Mouse (Mus musculus) MEL (cell line): ENCODE data around the gene Nfkbil1. TPM values are rescaled to one million over a fixed set of nuclear protein-coding genes. Genes with fewer than 3 reads are reported as not detected.

Experiments used
- DNase-seq: peaks from one replicate; pipeline ENCODE4 v3.0.0; 2011; ENCODE audit warnings: low read depth, low spot score
- H3K27ac ChIP-seq: 2 replicates; pipeline ENCODE4 v1.5.1; 2012; ENCODE audit warnings: low read depth, mild to moderate bottlenecking, control low read depth, low read length, moderate library complexity; ENCODE audit not compliant: control insufficient read depth
- H3K27me3 ChIP-seq, 2 experiments: fragments of 150-350 bp in 1 of 2; sonication (generic) in 1 of 2; 2 replicates each; pipeline ENCODE4 v1.6.1; 2012; ENCODE audit warnings: low read length in 2 of 2, mild to moderate bottlenecking in 2 of 2, improper control_type of control experiment in 1 of 2, moderate library complexity in 1 of 2; ENCODE audit not compliant: insufficient read depth in 2 of 2, control insufficient read depth in 1 of 2
- H3K36me3 ChIP-seq, 2 experiments: 2 replicates each; pipeline ENCODE4 v1.6.1; 2012 to 2014; ENCODE audit warnings: low read length in 2 of 2, improper control_type of control experiment in 1 of 2, inconsistent platforms in 1 of 2, mild to moderate bottlenecking in 1 of 2; ENCODE audit not compliant: insufficient read depth in 2 of 2, control insufficient read depth in 1 of 2
- H3K4me1 ChIP-seq, 2 experiments: fragments of 150-350 bp in 1 of 2; sonication (generic) in 1 of 2; 2 replicates each; pipeline ENCODE4 v1.6.1; 2012; ENCODE audit warnings: low read length in 2 of 2, improper control_type of control experiment in 1 of 2, mild to moderate bottlenecking in 1 of 2; ENCODE audit not compliant: insufficient read depth in 2 of 2, control insufficient read depth in 1 of 2
- H3K4me3 ChIP-seq, 2 experiments: fragments of 150-350 bp in 1 of 2; sonication (generic) in 1 of 2; 2 replicates each; pipeline ENCODE4 v1.5.1; 2012; ENCODE audit warnings: low read depth in 2 of 2, low read length in 2 of 2, mild to moderate bottlenecking in 2 of 2, moderate library complexity in 2 of 2, control low read depth in 1 of 2, improper control_type of control experiment in 1 of 2; ENCODE audit not compliant: control insufficient read depth in 1 of 2, insufficient read depth in 1 of 2
- H3K79me2 ChIP-seq: 2 replicates; pipeline ENCODE4 v1.6.1; 2012; ENCODE audit warnings: mild to moderate bottlenecking, low read length, moderate library complexity; ENCODE audit not compliant: control insufficient read depth, poor library complexity, insufficient read depth
- H3K9ac ChIP-seq: 2 replicates; pipeline ENCODE4 v1.6.1; 2012; ENCODE audit warnings: low read depth, mild to moderate bottlenecking, control low read depth, low read length, moderate library complexity; ENCODE audit not compliant: control insufficient read depth, poor library complexity, severe bottlenecking
- H3K9me3 ChIP-seq: fragments of 150-350 bp; sonication (generic); replicated peaks from 2 replicates; pipeline ENCODE4 v1.6.1; 2012; ENCODE audit warnings: mild to moderate bottlenecking, low read length, improper control_type of control experiment, moderate library complexity; ENCODE audit not compliant: insufficient read depth
- BHLHE40 ChIP-seq: IDR thresholded peaks from 2 replicates; pipeline ENCODE4 v1.6.1; 2012; ENCODE audit warnings: low read depth, mild to moderate bottlenecking, inconsistent platforms, low read length, improper control_type of control experiment, borderline replicate concordance
- CHD2 ChIP-seq: IDR thresholded peaks from 2 replicates; pipeline ENCODE4 v1.6.1; 2011; ENCODE audit warnings: low read length, improper control_type of control experiment
- ELF1 ChIP-seq: IDR thresholded peaks from 2 replicates; pipeline ENCODE4 v1.6.1; 2014; ENCODE audit warnings: low read depth, mild to moderate bottlenecking, inconsistent platforms, low read length, improper control_type of control experiment, moderate library complexity
- GABPA ChIP-seq: IDR thresholded peaks from 2 replicates; pipeline ENCODE4 v1.6.1; 2012; ENCODE audit warnings: low read depth, mild to moderate bottlenecking, inconsistent platforms, low read length, improper control_type of control experiment, moderate library complexity
- HCFC1 ChIP-seq: IDR thresholded peaks from 2 replicates; pipeline ENCODE4 v1.6.1; 2012; ENCODE audit warnings: low read depth, mild to moderate bottlenecking, inconsistent platforms, low read length, improper control_type of control experiment, moderate library complexity
- JUND ChIP-seq: IDR thresholded peaks from 2 replicates; pipeline ENCODE4 v1.6.1; 2011; ENCODE audit warnings: low read depth, mild to moderate bottlenecking, improper control_type of control experiment, low read length
- KAT2A ChIP-seq: conservative IDR thresholded peaks from 2 replicates; pipeline ENCODE4 v1.6.1; 2012; ENCODE audit warnings: low read depth, low read length, improper control_type of control experiment, inconsistent platforms
- MAZ ChIP-seq: IDR thresholded peaks from 2 replicates; pipeline ENCODE4 v1.6.1; 2012; ENCODE audit warnings: low read depth, mild to moderate bottlenecking, inconsistent platforms, low read length, improper control_type of control experiment
- MEF2A ChIP-seq: IDR thresholded peaks from 2 replicates; pipeline ENCODE4 v1.6.1; 2014; ENCODE audit warnings: low read depth, mild to moderate bottlenecking, inconsistent platforms, low read length, improper control_type of control experiment; ENCODE audit not compliant: poor library complexity, insufficient replicate concordance, severe bottlenecking; ENCODE audit errors: extremely low read depth
- MXI1 ChIP-seq: IDR thresholded peaks from 2 replicates; pipeline ENCODE4 v1.6.1; 2011; ENCODE audit warnings: mild to moderate bottlenecking, low read depth, low read length, improper control_type of control experiment
- MYB ChIP-seq: IDR thresholded peaks from 2 replicates; pipeline ENCODE4 v1.6.1; 2011; ENCODE audit warnings: mild to moderate bottlenecking, low read depth, low read length, improper control_type of control experiment
- MYC ChIP-seq: IDR thresholded peaks from 2 replicates; pipeline ENCODE4 v1.6.1; 2011; ENCODE audit warnings: low read depth, mild to moderate bottlenecking, low read length, improper control_type of control experiment, moderate library complexity
- NELFE ChIP-seq: IDR thresholded peaks from 2 replicates; pipeline ENCODE4 v1.6.1; 2011; ENCODE audit warnings: low read depth, low read length, improper control_type of control experiment
- NRF1 ChIP-seq: IDR thresholded peaks from 2 replicates; pipeline ENCODE4 v1.6.1; 2014; ENCODE audit warnings: low read depth, mild to moderate bottlenecking, inconsistent platforms, low read length, improper control_type of control experiment, moderate library complexity; ENCODE audit not compliant: poor library complexity, insufficient read depth, severe bottlenecking
- POLR2A ChIP-seq, 2 experiments: IDR thresholded peaks; 2 replicates each; pipeline ENCODE4 v1.6.1; 2011 to 2012; ENCODE audit warnings: low read length in 2 of 2, mild to moderate bottlenecking in 2 of 2, control low read depth in 1 of 2, improper control_type of control experiment in 1 of 2, low read depth in 1 of 2, moderate library complexity in 1 of 2; ENCODE audit not compliant: control insufficient read depth in 1 of 2, insufficient read depth in 1 of 2, poor library complexity in 1 of 2
- POLR2AphosphoS2 ChIP-seq: IDR thresholded peaks from 2 replicates; pipeline ENCODE4 v1.6.1; 2011; ENCODE audit warnings: low read length, improper control_type of control experiment
- POLR2AphosphoS5 ChIP-seq: IDR thresholded peaks from 2 replicates; pipeline ENCODE4 v1.6.1; 2012; ENCODE audit warnings: low read depth, borderline replicate concordance, mild to moderate bottlenecking, inconsistent platforms, low read length, moderate library complexity, mixed read lengths
- RCOR1 ChIP-seq: IDR thresholded peaks from 2 replicates; pipeline ENCODE4 v1.6.1; 2012; ENCODE audit warnings: low read depth, mild to moderate bottlenecking, inconsistent platforms, low read length, improper control_type of control experiment
- SIN3A ChIP-seq: IDR thresholded peaks from 2 replicates; pipeline ENCODE4 v1.6.1; 2012; ENCODE audit warnings: low read length, improper control_type of control experiment, inconsistent platforms
- TBP ChIP-seq: IDR thresholded peaks from 2 replicates; pipeline ENCODE4 v1.8.0; 2011; ENCODE audit warnings: low read depth, low read length, improper control_type of control experiment
- TCF12 ChIP-seq: IDR thresholded peaks from 2 replicates; pipeline ENCODE4 v1.6.1; 2014; ENCODE audit warnings: low read depth, mild to moderate bottlenecking, inconsistent platforms, low read length, improper control_type of control experiment, moderate library complexity
- ZC3H11A ChIP-seq: IDR thresholded peaks from 2 replicates; pipeline ENCODE4 v1.6.1; 2012; ENCODE audit warnings: low read depth, mild to moderate bottlenecking, inconsistent platforms, low read length, improper control_type of control experiment
- polyA plus RNA-seq, 2 experiments: library from polyadenylated mRNA; stranded (reverse) in 1 of 2; unstranded in 1 of 2; fragments of >175 nt in 1 of 2; fragments of >200 nt in 1 of 2; gene quantifications; 2 replicates each; pipeline versions ENCODE4 v1.2.1 to v1.2.4; 2012; ENCODE audit warnings: low replicate concordance in 2 of 2, low read depth in 1 of 2; ENCODE audit not compliant: insufficient read length in 2 of 2, insufficient read depth in 1 of 2, missing spikeins in 1 of 2
- total RNA-seq: library from RNA; depleted of rRNA; stranded (reverse); fragments of 300-350 nt; gene quantifications from 2 replicates; pipeline ENCODE4 v1.2.3, GENCODE M21; 2012

Gene Nfkbil1
- total and polyA plus RNA-seq, 3 experiments: 10.3 to 26.0 TPM; not detected in 1

DNA sequence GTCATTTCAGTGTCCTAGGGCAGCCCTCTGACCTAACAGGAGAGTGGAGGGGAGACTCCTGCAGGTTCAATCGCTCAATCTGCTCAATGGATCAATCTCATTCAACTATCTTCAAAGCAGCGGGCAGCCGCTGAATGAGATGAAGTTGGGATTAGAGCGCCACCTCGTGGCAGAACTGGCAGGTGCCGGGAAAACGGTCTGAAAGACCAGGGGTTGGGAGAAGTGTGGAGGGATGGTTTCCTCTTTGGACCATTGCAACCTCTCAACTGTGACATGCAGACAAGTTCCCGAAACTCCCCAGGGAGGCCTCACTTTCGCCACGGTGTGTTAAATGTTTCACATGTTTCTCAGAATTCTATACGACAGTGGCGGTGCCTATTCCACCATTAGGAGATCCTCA is 3.5 kb downstream of the Nfkbil1 start (continued):
- TF ChIP-seq POLR2A (IDR thresholded peaks at IDR 0.05; ENCODE audit: control insufficient read depth in 1 of 2, insufficient read depth in 1 of 2, low read depth in 1 of 2, low read length in 2 of 2, poor library complexity in 1 of 2) (no peak), KAT2A (no peak), MAZ (no peak), RCOR1 (no peak), MXI1 (no peak), MEF2A (no peak)

DNA sequence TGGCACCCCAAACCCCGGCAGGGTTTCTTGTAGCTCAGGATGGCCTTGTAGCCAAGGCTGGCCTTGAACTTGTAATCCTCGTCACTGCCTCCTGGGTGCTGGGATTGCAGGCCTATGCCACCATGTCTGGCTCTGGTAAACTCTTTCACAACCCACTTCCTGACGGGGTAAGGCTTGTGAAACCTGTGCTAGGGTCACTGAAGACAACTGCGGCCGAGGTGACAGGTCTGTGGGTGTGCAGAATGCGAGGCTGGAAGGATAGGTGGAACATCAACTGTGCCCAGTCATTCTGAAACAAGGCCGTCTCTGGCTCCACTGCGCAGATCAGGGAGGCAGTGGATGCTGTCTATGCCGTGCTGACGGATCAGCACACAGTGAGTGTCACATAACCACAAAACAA is 4.6 kb downstream of the Nfkbil1 start:
- Histone ChIP-seq H3K4me1 (peaks cover 0 to 9% of the 10 kb centered on the region in 2 experiments; a peak in 2 of 4 replicates), H3K4me3 (no peak overlapping the region), H3K79me2 (peaks cover 27% of the 10 kb centered on the region), H3K27ac (no peak overlapping the region), H3K9ac (no peak overlapping the region), H3K36me3 (peaks cover 6 to 13% of the 10 kb centered on the region in 2 experiments), H3K9me3 (no peaks in the 10 kb centered on the region), H3K27me3 (no peaks in the 10 kb centered on the region)
- DNase-seq: no peak
- no peak for TF ChIP-seq POLR2AphosphoS5
- no peak for TF ChIP-seq KAT2A
- TF ChIP-seq TCF12: no peak
- TF ChIP-seq NELFE: no peak
- no peak for TF ChIP-seq HCFC1
- no peak for TF ChIP-seq POLR2AphosphoS2
- no peak for TF ChIP-seq JUND
- TF ChIP-seq CHD2: no peak
- no peak for TF ChIP-seq TBP
- no peak for TF ChIP-seq MYC
- no peak for TF ChIP-seq NRF1
- no peak for TF ChIP-seq ZC3H11A
- TF ChIP-seq SIN3A: no peak
- no peak for TF ChIP-seq MYB
- TF ChIP-seq BHLHE40: no peak
- no peak for TF ChIP-seq GABPA
- TF ChIP-seq ELF1: no peak
- TF ChIP-seq, all 39 proteins: peak for 0
